Mouse (Mus musculus): ENCODE results near the gene Gprin2. TPM values are rescaled to one million over a fixed set of nuclear protein-coding genes. Genes with fewer than 3 reads are reported as not detected.

Gene Gprin2
- polyA plus RNA-seq, 1 experiment: 0.23 TPM

DNA sequence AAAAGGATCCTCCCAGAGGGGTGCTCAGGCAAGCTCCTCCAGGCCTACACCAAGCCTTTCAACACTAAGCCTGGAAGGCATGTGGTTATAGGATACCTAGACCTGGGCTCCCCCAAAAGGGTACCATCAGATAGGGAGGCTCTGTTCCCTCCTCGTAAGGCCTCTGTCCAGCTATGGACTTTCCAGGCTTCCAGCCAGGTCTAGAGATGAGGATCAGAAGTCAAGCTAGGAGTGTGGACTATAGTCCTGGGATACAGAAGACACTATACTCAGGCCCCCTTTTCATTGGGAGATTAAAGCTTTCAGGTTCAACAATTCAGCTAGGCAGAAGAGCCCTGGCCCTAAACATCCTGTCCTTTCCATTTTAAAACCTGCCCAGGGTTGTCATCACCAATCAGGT lies 18.4 kb downstream of the Gprin2 start:
- no peaks in the 10 kb centered on the region for H3K27me3 ChIP-seq (ENCODE audit: control insufficient read depth, insufficient read depth, low read length)
- no peaks in the 10 kb centered on the region for H3K36me3 ChIP-seq (ENCODE audit: control insufficient read depth, insufficient read depth, low read length)
- TF ChIP-seq POLR2A (IDR thresholded peaks at IDR 0.05; ENCODE audit: low read depth, low read length) (no peak), CTCF (IDR thresholded peaks at IDR 0.05; ENCODE audit: extremely low read depth, insufficient read length, insufficient replicate concordance, low read depth, low read length) (no peak)
- H3K4me3 ChIP-seq (ENCODE audit: low read depth, low read length): no peak overlapping the region
- H3K4me1 ChIP-seq (ENCODE audit: control insufficient read depth, insufficient read depth, insufficient read length, low read length): no peaks in the 10 kb centered on the region
- WGBS: 94% methylated on average over 1 of the region's 1 CpGs
- no peak overlapping the region for H3K27ac ChIP-seq (ENCODE audit: insufficient read depth, low read depth, low read length)

DNA sequence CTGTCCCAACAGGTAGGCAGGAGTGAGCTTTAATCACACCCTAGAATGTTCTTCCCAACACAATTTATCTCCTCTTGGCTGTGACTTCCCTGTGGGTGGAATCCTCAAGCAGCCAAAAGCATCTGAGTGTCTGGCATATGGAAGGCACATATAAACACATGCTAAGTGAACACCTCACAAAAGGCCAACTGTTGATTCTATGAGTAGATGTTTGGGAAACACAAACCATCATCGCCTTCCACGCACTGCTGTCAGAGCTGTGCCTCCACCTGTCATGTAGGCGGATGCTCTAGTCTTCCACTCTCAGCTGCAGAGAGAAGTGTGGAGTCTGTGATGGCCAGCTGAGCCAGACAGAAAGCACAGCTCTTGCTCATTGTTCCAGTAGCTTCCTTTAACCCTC lies 22.1 kb downstream of the Gprin2 start:
- no peaks in the 10 kb centered on the region for H3K36me3 ChIP-seq (ENCODE audit: control insufficient read depth, insufficient read depth, low read length)
- H3K4me1 ChIP-seq (ENCODE audit: control insufficient read depth, insufficient read depth, insufficient read length, low read length): no peaks in the 10 kb centered on the region
- 85% methylated on average over 3 of the region's 3 CpGs for WGBS
- no peak overlapping the region for H3K27ac ChIP-seq (ENCODE audit: insufficient read depth, low read depth, low read length)
- H3K4me3 ChIP-seq (ENCODE audit: low read depth, low read length): no peak overlapping the region
- TF ChIP-seq CTCF (IDR thresholded peaks at IDR 0.05; ENCODE audit: extremely low read depth, insufficient read length, insufficient replicate concordance, low read depth, low read length) (no peak), POLR2A (IDR thresholded peaks at IDR 0.05; ENCODE audit: low read depth, low read length) (no peak)
- H3K27me3 ChIP-seq (ENCODE audit: control insufficient read depth, insufficient read depth, low read length): no peaks in the 10 kb centered on the region

DNA sequence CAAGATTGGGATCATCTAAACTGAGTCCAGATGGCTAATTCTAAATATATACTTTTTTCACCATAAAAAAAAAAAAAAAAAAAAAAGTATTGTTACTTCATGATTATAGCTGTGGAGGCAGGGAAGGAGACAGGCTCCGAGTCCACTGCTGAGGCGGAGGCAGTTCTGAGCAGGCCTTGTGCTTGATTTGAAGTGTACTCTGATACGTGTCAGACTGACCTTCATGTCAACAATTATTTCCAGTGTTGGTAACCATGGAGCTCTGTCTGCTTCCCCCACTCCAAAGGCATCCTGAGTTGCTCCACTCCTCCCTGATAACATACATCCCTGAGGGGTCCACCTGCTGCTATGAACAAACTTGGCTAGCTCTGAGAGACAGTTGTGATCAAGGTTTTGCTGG lies 30.3 kb downstream of the Gprin2 start:
- TF ChIP-seq POLR2A (IDR thresholded peaks at IDR 0.05; ENCODE audit: low read depth, low read length): no peak
- no peak for TF ChIP-seq CTCF (IDR thresholded peaks at IDR 0.05; ENCODE audit: extremely low read depth, insufficient read length, insufficient replicate concordance, low read depth, low read length)

DNA sequence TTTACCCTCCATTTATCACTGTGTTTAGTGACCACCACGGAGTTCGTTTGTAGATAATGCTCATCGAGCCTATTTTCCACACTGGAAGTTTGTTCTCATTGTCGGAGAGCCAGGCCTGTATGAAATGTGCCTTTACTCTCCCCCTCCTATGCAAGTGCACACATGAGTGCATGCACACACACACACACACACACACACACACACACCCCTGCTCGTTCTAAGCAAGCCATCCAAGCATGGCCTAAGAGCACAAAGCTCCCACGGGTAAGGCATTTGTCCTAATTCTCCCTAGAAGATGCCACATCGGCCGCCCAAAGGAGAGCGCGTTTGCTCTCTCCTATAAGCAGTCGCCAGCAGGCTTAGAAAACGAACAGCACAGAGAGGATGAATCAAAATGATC lies 45.7 kb downstream of the Gprin2 start:
- H3K36me3 ChIP-seq (ENCODE audit: control insufficient read depth, insufficient read depth, low read length): no peaks in the 10 kb centered on the region

More for the DNA sequence above, 30.3 kb downstream of the Gprin2 start:
- WGBS: 76% methylated on average over 3 of the region's 3 CpGs
- no peaks in the 10 kb centered on the region for H3K4me1 ChIP-seq (ENCODE audit: control insufficient read depth, insufficient read depth, insufficient read length, low read length)
- no peak overlapping the region for H3K27ac ChIP-seq (ENCODE audit: insufficient read depth, low read depth, low read length)
- no peak overlapping the region for H3K4me3 ChIP-seq (ENCODE audit: low read depth, low read length)
- no peaks in the 10 kb centered on the region for H3K36me3 ChIP-seq (ENCODE audit: control insufficient read depth, insufficient read depth, low read length)
- no peaks in the 10 kb centered on the region for H3K27me3 ChIP-seq (ENCODE audit: control insufficient read depth, insufficient read depth, low read length)

DNA sequence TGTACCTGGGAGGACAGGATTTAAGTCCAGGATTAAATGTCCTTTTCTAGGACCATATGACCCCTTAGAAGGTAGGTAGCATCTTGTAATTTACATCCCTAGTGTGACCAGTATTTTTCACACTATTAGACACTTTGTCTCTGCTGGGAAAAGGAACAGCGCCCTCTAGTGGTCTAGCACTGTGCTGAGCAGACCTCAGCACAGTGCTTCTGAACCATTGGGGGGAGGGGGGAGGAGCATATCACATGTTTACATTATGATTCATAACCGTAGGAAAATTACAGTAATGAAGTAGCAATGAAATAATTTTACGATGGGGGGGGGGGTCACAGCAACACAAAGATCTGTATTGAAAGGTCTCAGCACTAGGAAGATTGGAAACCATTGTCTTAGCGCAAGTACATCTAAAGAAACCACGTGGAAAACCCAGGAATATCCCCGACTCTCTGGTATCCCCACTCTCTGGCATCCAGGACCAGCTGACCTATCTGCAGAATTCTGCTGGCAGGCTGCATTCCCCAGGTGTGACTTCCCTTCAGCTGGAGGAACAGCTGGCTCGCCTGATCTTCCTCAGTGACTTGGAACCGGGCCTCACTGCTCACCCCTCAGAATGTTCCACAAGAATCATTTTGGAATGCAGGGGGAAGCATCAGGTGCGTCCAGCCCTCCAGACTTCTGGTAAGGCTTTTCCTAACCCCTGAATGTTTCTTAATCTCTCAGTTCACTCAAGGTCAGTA lies 46.7 kb downstream of the Gprin2 start:
- TF ChIP-seq CTCF (IDR thresholded peaks at IDR 0.05; ENCODE audit: extremely low read depth, insufficient read length, insufficient replicate concordance, low read depth, low read length): peak; percentile 81; the same call in 1 of the 2 replicates
- no peak for TF ChIP-seq POLR2A (IDR thresholded peaks at IDR 0.05; ENCODE audit: low read depth, low read length)
- Histone ChIP-seq H3K4me3 (ENCODE audit: low read depth, low read length) (no peak overlapping the region), H3K27me3 (ENCODE audit: control insufficient read depth, insufficient read depth, low read length) (no peaks in the 10 kb centered on the region), H3K27ac (ENCODE audit: insufficient read depth, low read depth, low read length) (no peak overlapping the region), H3K4me1 (ENCODE audit: control insufficient read depth, insufficient read depth, insufficient read length, low read length) (no peaks in the 10 kb centered on the region; the same call in 1 of the 2 replicates), H3K36me3 (ENCODE audit: control insufficient read depth, insufficient read depth, low read length) (no peaks in the 10 kb centered on the region)
- 25% methylated on average over 9 of the region's 9 CpGs for WGBS

More for the DNA sequence above, 45.7 kb downstream of the Gprin2 start:
- 77% methylated on average over 12 of the region's 12 CpGs for WGBS
- Histone ChIP-seq H3K27me3 (ENCODE audit: control insufficient read depth, insufficient read depth, low read length) (no peaks in the 10 kb centered on the region), H3K4me3 (ENCODE audit: low read depth, low read length) (no peak overlapping the region), H3K4me1 (ENCODE audit: control insufficient read depth, insufficient read depth, insufficient read length, low read length) (no peaks in the 10 kb centered on the region; the same call in 1 of the 2 replicates), H3K27ac (ENCODE audit: insufficient read depth, low read depth, low read length) (no peak overlapping the region)
- no peak for TF ChIP-seq POLR2A (IDR thresholded peaks at IDR 0.05; ENCODE audit: low read depth, low read length)
- no peak for TF ChIP-seq CTCF (IDR thresholded peaks at IDR 0.05; ENCODE audit: extremely low read depth, insufficient read length, insufficient replicate concordance, low read depth, low read length)

DNA sequence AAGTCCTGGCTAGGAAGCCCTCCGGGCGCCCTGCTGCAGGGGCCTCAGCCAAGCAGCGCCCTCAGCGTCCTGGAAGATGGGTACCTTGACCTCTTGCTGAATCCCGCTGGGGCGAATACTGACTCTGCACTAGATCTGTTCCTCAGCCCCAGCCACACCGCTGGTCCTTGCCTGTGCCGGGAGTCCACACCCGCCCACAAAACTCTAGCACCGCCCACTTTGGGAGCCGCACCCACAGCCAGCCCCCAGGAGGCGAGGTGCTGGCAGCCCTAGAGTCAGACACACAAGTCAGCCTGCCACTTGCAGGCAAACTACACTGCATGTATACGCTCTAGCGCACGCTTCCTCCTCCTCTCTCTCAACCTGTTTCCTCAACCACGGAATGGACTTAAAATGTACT lies 49.1 kb downstream of the Gprin2 start, which contains the start of gene Npy4r:
Npy4r (minus strand) TSS at position 148 of the 400 bp plus-strand sequence.
- no peak for TF ChIP-seq CTCF (IDR thresholded peaks at IDR 0.05; ENCODE audit: extremely low read depth, insufficient read length, insufficient replicate concordance, low read depth, low read length)
- TF ChIP-seq POLR2A (IDR thresholded peaks at IDR 0.05; ENCODE audit: low read depth, low read length): no peak
- Histone ChIP-seq H3K27me3 (ENCODE audit: control insufficient read depth, insufficient read depth, low read length) (no peaks in the 10 kb centered on the region), H3K4me1 (ENCODE audit: control insufficient read depth, insufficient read depth, insufficient read length, low read length) (no peaks in the 10 kb centered on the region; the same call in 1 of the 2 replicates), H3K4me3 (ENCODE audit: low read depth, low read length) (no peak within 1 kb of the TSS), H3K27ac (ENCODE audit: insufficient read depth, low read depth, low read length) (no peak within 1 kb of the TSS), H3K36me3 (ENCODE audit: control insufficient read depth, insufficient read depth, low read length) (no peaks in the 10 kb centered on the region)
- WGBS: 5% methylated on average over 16 of the region's 16 CpGs

DNA sequence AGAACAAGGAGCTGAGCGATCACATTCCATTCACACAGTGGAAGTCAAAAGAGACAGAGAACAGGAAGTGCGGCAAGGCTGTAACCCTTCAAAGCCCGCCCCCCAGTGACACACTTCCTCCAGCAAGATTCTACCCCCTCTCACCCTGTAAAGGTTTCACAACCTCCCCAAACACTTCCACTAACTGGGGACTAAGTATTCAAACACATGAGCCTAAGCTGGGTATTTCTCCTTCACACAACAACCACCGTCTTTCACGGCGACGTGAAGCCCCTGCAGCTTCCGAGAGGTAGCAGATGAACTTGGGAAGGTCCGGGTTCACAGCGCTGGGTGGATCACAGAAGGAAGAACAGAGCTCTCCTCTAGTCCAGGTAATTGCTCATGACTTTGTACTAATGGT lies 58.5 kb downstream of the Gprin2 start:
- Histone ChIP-seq H3K4me3 (ENCODE audit: low read depth, low read length) (no peak overlapping the region), H3K27ac (ENCODE audit: insufficient read depth, low read depth, low read length) (no peak overlapping the region), H3K4me1 (ENCODE audit: control insufficient read depth, insufficient read depth, insufficient read length, low read length) (no peaks in the 10 kb centered on the region), H3K27me3 (ENCODE audit: control insufficient read depth, insufficient read depth, low read length) (no peaks in the 10 kb centered on the region), H3K36me3 (ENCODE audit: control insufficient read depth, insufficient read depth, low read length) (no peaks in the 10 kb centered on the region)
- no peak for TF ChIP-seq POLR2A (IDR thresholded peaks at IDR 0.05; ENCODE audit: low read depth, low read length)
- TF ChIP-seq CTCF (IDR thresholded peaks at IDR 0.05; ENCODE audit: extremely low read depth, insufficient read length, insufficient replicate concordance, low read depth, low read length): no peak
- 91% methylated on average over 10 of the region's 10 CpGs for WGBS

All from small intestine, adult 2 months (tissue).